Mouse (Mus musculus): ENCODE results near the gene Atp1a1. TPM values are rescaled to one million over a fixed set of nuclear protein-coding genes. Genes with fewer than 3 reads are reported as not detected.

The Atp1a1 gene
- total RNA-seq (2023): 282 TPM

GRCm38 (mm10) chr3:101604550-101605223 lies at the start of gene Atp1a1:
TSS of gene Atp1a1 (minus strand) at chr3:101604684.

Other genes with a start within 250 kb of the Atp1a1 start
- gene Igsf3, start 227.6 kb downstream of the Atp1a1 start, total RNA-seq (2023): 3.6 TPM
- not detected for gene Mab21l3, start 244.3 kb upstream of the Atp1a1 start, total RNA-seq (2023)